Comparison of ENCODE assay signal across 9 mouse cellular contexts in genomic region chr6:124741842-124742241, GRCm38 (mm10). TPM values are rescaled to one million over a fixed set of nuclear protein-coding genes. Genes with fewer than 3 reads are reported as not detected.
A peak's percentile ranks its signal among the peaks of the same experiment; 100 is the strongest.
DNase-seq lines count a peak whose midpoint lies in the region; ATAC-seq and TF ChIP-seq lines count a peak whose summit lies in the region.
"Had no signal": no experiment of that assay in that cellular context is flagged by ENCODE, and none has a peak within 500 bp of the region (broad histone marks: within the 10 kb centered on the region; RNA-seq: fewer than 3 reads in every experiment).

No protein-coding gene starts in this region.

- H3K9me3 ChIP-seq in heart, embryonic 10.5 days = no peaks in the 10 kb centered on the region
- no peaks in the 10 kb centered on the region for H3K9me3 ChIP-seq in forebrain, embryonic 15.5 days
- no peaks in the 10 kb centered on the region for H3K9me3 ChIP-seq in liver, embryonic 16.5 days (replicated peaks; ENCODE audit: control insufficient read depth, low read length)

- H3K27me3 ChIP-seq in heart, embryonic 10.5 days (ENCODE audit: insufficient read depth, poor library complexity, severe bottlenecking) = no peaks in the 10 kb centered on the region
- no peaks in the 10 kb centered on the region for H3K27me3 ChIP-seq in C2C12 (ENCODE audit: control insufficient read depth, insufficient read depth, insufficient read length)
- no peaks in the 10 kb centered on the region for H3K27me3 ChIP-seq in forebrain, embryonic 15.5 days
- no peaks in the 10 kb centered on the region for H3K27me3 ChIP-seq in liver, embryonic 16.5 days (ENCODE audit: control insufficient read depth, insufficient read depth, low read depth, low read length)

- peak overlapping the region; percentile 98 for H3K27ac ChIP-seq in heart, embryonic 10.5 days
- H3K27ac ChIP-seq in forebrain, embryonic 15.5 days (replicated peaks) = peak overlapping the region; percentile 98
- peak overlapping the region; percentile 96 for H3K27ac ChIP-seq in liver, embryonic 16.5 days (ENCODE audit: low read length)

- no peak for DNase-seq in heart, embryonic 10.5 days (ENCODE audit: low spot score)
- no peak for DNase-seq in heart, postnatal 4 days
- DNase-seq in retina, embryonic 14.5 days (ENCODE audit: low spot score) = no peak
- DNase-seq in right cerebral cortex, postnatal 25 days = no peak
- DNase-seq in lung, postnatal 36 days = no peak

- H3K79me2 ChIP-seq in C2C12 (ENCODE audit: control insufficient read depth, insufficient read depth) = peaks cover 10% of the 10 kb centered on the region

- WGBS in heart, embryonic 10.5 days = 74% methylated on average over 3 of the region's 3 CpGs
- 73% methylated on average over 3 of the region's 3 CpGs for WGBS in forebrain, embryonic 15.5 days
- 82% methylated on average over 3 of the region's 3 CpGs for WGBS in liver, embryonic 16.5 days (ENCODE audit: insufficient replicate concordance)

- H3ac ChIP-seq in C2C12 (ENCODE audit: control insufficient read depth, insufficient read length, low read depth) = peak overlapping the region; percentile 37

- peak overlapping the region; percentile 90 for H3K9ac ChIP-seq in forebrain, embryonic 15.5 days (replicated peaks)
- H3K9ac ChIP-seq in liver, embryonic 16.5 days (ENCODE audit: low read depth, low read length) = peak overlapping the region; percentile 75

- ATAC-seq in forebrain, embryonic 15.5 days (replicated peaks) = no peak
- no peak for ATAC-seq in liver, embryonic 16.5 days (ENCODE audit: low read depth)

- no peaks in the 10 kb centered on the region for H3K79me3 ChIP-seq in C2C12 (ENCODE audit: low read depth)

- H3K4me1 ChIP-seq in heart, embryonic 10.5 days = peaks cover 48% of the 10 kb centered on the region
- H3K4me1 ChIP-seq in forebrain, embryonic 15.5 days = peaks cover 44% of the 10 kb centered on the region
- peaks cover 45% of the 10 kb centered on the region for H3K4me1 ChIP-seq in liver, embryonic 16.5 days (ENCODE audit: control insufficient read depth, low read depth, low read length)

- TF ChIP-seq CTCF in C2C12 (IDR thresholded peaks at IDR 0.05; ENCODE audit: control insufficient read depth, insufficient read depth, insufficient read length) = no peak

- H3K4me2 ChIP-seq in forebrain, embryonic 15.5 days (replicated peaks) = peak overlapping the region; percentile 73
- peak overlapping the region; percentile 95 for H3K4me2 ChIP-seq in liver, embryonic 16.5 days (ENCODE audit: low read depth, low read length)

- H3K36me3 ChIP-seq in heart, embryonic 10.5 days = peaks cover 22% of the 10 kb centered on the region
- peaks cover 33% of the 10 kb centered on the region for H3K36me3 ChIP-seq in C2C12 (ENCODE audit: control insufficient read depth, insufficient read depth)
- peaks cover 17% of the 10 kb centered on the region; the same call in 1 of the 2 replicates for H3K36me3 ChIP-seq in forebrain, embryonic 15.5 days
- H3K36me3 ChIP-seq in liver, embryonic 16.5 days (ENCODE audit: control insufficient read depth, insufficient read depth) = no peaks in the 10 kb centered on the region

- peak overlapping the region; percentile 72 for H3K4me3 ChIP-seq in heart, embryonic 10.5 days
- H3K4me3 ChIP-seq in C2C12 (ENCODE audit: insufficient read depth, poor library complexity, severe bottlenecking) = no peak overlapping the region
- peak overlapping the region; percentile 60 for H3K4me3 ChIP-seq in forebrain, embryonic 15.5 days
- H3K4me3 ChIP-seq in liver, embryonic 16.5 days (ENCODE audit: low read depth, low read length) = peak overlapping the region; percentile 70

TF ChIP-seq in C2C12, 6 proteins besides CTCF, POLR2A, EP300 and RAD21:
- TF ChIP-seq USF1 (IDR thresholded peaks at IDR 0.05; ENCODE audit: low read depth) (no peak), MAX (IDR thresholded peaks at IDR 0.05) (no peak), CEBPB (IDR thresholded peaks at IDR 0.05; ENCODE audit: low read depth) (no peak), MYOG (IDR thresholded peaks at IDR 0.05; ENCODE audit: control insufficient read depth, extremely low read depth, insufficient read length) (no peak), FOSL1 (IDR thresholded peaks at IDR 0.05; ENCODE audit: insufficient read depth, low read length, poor library complexity, severe bottlenecking) (no peak), MYOD1 (IDR thresholded peaks at IDR 0.05; ENCODE audit: control insufficient read depth, insufficient read length, low read depth) (no peak)

RNA-seq across cellular contexts. Expression of gene Grcc10, which starts 0.7 kb away (rescaled TPM):
- 297 and 301 TPM in 2 replicates for polyA plus RNA-seq in heart, embryonic 10.5 days (2016; fragmentation: Nextera tagmentation; extraction: Ambion mirVana)
- 100 to 1,000 TPM; 259 to 300 TPM for total RNA-seq in heart, postnatal 4 days (2021)
- 294 TPM for polyA plus RNA-seq in C2C12 (2012; fragmentation: generic; extraction: Trizol)
- 652 and 676 TPM in 2 replicates for polyA plus RNA-seq in forebrain, embryonic 15.5 days (2015; fragmentation: Nextera tagmentation; extraction: Ambion mirVana)
- 80.7 and 83.6 TPM in 2 replicates for polyA plus RNA-seq in liver, embryonic 16.5 days (2015; fragmentation: Nextera tagmentation; extraction: Ambion mirVana)

RNA-seq across cellular contexts. Expression of gene Ptpn6, which starts 3.3 kb away (rescaled TPM):
- polyA plus RNA-seq in heart, embryonic 10.5 days (2016; fragmentation: Nextera tagmentation; extraction: Ambion mirVana) = 5.9 and 8.6 TPM in 2 replicates
- total RNA-seq in heart, postnatal 4 days (2021) = 1 to 10 TPM; 5.3 to 5.4 TPM
- 8.2 TPM for polyA plus RNA-seq in C2C12 (2012; fragmentation: generic; extraction: Trizol)
- 3.2 and 4.4 TPM in 2 replicates for polyA plus RNA-seq in forebrain, embryonic 15.5 days (2015; fragmentation: Nextera tagmentation; extraction: Ambion mirVana)
- polyA plus RNA-seq in liver, embryonic 16.5 days (2015; fragmentation: Nextera tagmentation; extraction: Ambion mirVana) = 38.2 and 38.3 TPM in 2 replicates

RNA-seq across cellular contexts. Expression of gene Gm45234, which starts 14.0 kb away (rescaled TPM):
- polyA plus RNA-seq in heart, embryonic 10.5 days (2016; fragmentation: Nextera tagmentation; extraction: Ambion mirVana) = not detected in 2 replicates
- total RNA-seq in heart, postnatal 4 days (2021) = 1 to 10 TPM in 1 of 2 experiments, not detected in 1; 2.1 TPM
- not detected for polyA plus RNA-seq in C2C12 (2012; fragmentation: generic; extraction: Trizol)
- polyA plus RNA-seq in forebrain, embryonic 15.5 days (2015; fragmentation: Nextera tagmentation; extraction: Ambion mirVana) = not detected in 2 replicates
- not detected in 2 replicates for polyA plus RNA-seq in liver, embryonic 16.5 days (2015; fragmentation: Nextera tagmentation; extraction: Ambion mirVana)
- total RNA-seq: left cerebral cortex, postnatal 4 days had no signal

RNA-seq across cellular contexts. Expression of gene Atn1, which starts 14.5 kb away (rescaled TPM):
- 7.4 and 11.4 TPM in 2 replicates for polyA plus RNA-seq in heart, embryonic 10.5 days (2016; fragmentation: Nextera tagmentation; extraction: Ambion mirVana)
- total RNA-seq in heart, postnatal 4 days (2021) = 10 to 100 TPM; 61.0 to 70.5 TPM
- polyA plus RNA-seq in C2C12 (2012; fragmentation: generic; extraction: Trizol) = 47.0 TPM
- 22.3 and 24.5 TPM in 2 replicates for polyA plus RNA-seq in forebrain, embryonic 15.5 days (2015; fragmentation: Nextera tagmentation; extraction: Ambion mirVana)
- 1.3 and 1.7 TPM in 2 replicates for polyA plus RNA-seq in liver, embryonic 16.5 days (2015; fragmentation: Nextera tagmentation; extraction: Ambion mirVana)

RNA-seq across cellular contexts. Expression of gene Eno2, which starts 27.6 kb away (rescaled TPM):
- 4.5 and 4.8 TPM in 2 replicates for polyA plus RNA-seq in heart, embryonic 10.5 days (2016; fragmentation: Nextera tagmentation; extraction: Ambion mirVana)
- 10 to 100 TPM; 10.0 to 10.2 TPM for total RNA-seq in heart, postnatal 4 days (2021)
- polyA plus RNA-seq in C2C12 (2012; fragmentation: generic; extraction: Trizol) = 5.5 TPM
- polyA plus RNA-seq in forebrain, embryonic 15.5 days (2015; fragmentation: Nextera tagmentation; extraction: Ambion mirVana) = 40.1 and 44.2 TPM in 2 replicates
- polyA plus RNA-seq in liver, embryonic 16.5 days (2015; fragmentation: Nextera tagmentation; extraction: Ambion mirVana) = 0.40 and 0.43 TPM in 2 replicates
